Mouse (Mus musculus) left cerebral cortex, adult 18-20 months (tissue): Measurements from ENCODE around the gene Plin4. TPM values are rescaled to one million over a fixed set of nuclear protein-coding genes. Genes with fewer than 3 reads are reported as not detected.
A peak's percentile ranks its signal among the peaks of the same experiment; 100 is the strongest.

Source experiments
- DNase-seq, 2 experiments: peaks; one replicate each; pipeline ENCODE4 v3.0.0; 2021 to 2022; ENCODE audit warnings: low spot score in 2 of 2, mixed read lengths in 1 of 2
- long read RNA-seq, 2 experiments: library from polyadenylated mRNA; stranded (forward); transcript quantifications; one replicate each; pipeline ENCODE4 v2.0.0; 2021
- total RNA-seq, 2 experiments: library from RNA; stranded (reverse); gene quantifications; 2 replicates each; pipeline ENCODE4 v1.2.3; 2021

Gene Plin4
- 1 to 10 TPM; 2.6 to 3.4 TPM for total RNA-seq
- long read RNA-seq, experiment 1, partial matches to known transcripts = 1 of 1 reads
- long read RNA-seq, experiment 1, other reads (novel, unspliced or antisense) = 0 of 1 reads
- long read RNA-seq, experiment 2 = 0 reads

DNA sequence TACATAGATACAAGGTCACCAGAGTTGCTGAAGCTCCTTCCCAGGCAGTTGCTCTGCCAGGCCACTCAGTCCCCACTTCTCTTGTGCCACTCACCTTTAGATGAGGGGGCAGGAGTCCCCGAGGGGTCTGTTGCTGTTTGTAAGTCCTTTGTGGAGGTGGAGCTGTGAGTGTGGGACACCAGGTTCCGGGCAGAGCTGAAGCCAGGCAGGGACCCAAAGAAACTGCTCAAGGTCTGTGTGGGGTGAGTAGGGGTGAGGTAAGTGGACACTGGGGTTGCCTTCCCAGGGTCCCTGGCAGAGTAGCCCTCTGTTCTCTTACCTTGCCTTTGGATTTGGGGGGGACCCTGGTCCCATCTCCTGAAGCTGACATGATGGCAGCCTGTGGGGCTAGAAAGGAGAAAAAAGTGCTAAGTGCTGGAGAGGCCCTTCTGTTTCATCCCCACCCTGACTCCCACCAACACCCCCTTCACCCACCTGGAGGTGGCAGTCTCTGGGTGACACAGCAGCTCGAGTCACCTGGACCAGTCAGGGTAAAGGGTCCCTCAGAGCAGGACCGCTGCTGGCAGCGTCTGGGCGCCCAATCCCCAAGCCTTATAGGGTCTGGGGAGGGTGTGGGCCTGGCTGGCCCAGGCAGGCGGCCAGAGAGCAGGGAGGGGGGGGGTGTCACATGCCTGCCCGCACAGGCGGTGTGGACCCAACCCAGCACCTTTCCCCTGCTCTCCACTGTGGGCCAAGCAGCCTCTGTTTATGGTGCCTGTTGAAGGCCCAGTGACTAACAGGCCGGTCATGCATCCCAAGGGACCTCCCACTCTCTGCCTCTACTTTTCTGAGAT, at the start of gene Plin4:
Gene Plin4 (minus strand): TSS at position 585 of the 833 bp plus-strand sequence.
- no peak for DNase-seq

DNA sequence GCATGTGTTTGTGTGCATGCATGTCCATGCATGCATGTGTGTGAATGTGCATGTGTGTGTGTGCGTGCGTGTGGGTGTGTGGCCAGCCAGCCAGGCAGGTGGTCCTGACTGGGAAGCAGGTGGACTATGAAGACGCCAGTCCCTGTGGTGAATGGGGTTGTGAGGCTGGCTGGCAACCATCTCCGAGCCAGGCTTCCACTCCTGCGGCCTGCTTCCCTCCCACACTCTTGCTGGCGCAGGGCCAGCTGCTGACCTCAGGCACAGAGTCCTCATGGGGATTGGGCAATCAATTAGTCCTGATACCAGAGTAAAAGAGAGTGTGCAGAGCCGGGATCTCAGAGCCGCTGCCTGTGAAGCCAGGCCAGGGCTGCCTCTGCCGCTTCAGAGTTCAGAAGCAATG, 44.0 kb upstream of the Plin4 start:
- no peak for DNase-seq

DNA sequence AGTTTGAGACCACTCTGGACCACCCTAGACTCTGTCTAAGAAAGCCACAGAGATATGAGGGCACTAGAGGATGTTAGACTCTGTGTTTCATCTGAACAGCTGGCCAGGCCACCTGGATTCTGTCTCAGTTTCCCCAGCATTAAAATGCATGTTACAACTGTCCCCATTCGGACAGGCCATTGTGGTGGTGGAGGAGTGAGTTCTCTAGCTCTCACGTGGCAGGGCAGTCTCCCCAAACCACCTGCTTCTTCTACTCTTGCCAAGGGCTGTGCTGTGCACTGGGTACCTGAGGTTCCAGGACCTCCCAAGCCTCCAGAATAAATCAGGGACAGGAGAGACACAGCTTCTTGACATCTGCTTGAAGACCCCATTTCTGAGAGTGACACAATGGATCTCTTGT, 40.3 kb upstream of the Plin4 start:
- no peak for DNase-seq

DNA sequence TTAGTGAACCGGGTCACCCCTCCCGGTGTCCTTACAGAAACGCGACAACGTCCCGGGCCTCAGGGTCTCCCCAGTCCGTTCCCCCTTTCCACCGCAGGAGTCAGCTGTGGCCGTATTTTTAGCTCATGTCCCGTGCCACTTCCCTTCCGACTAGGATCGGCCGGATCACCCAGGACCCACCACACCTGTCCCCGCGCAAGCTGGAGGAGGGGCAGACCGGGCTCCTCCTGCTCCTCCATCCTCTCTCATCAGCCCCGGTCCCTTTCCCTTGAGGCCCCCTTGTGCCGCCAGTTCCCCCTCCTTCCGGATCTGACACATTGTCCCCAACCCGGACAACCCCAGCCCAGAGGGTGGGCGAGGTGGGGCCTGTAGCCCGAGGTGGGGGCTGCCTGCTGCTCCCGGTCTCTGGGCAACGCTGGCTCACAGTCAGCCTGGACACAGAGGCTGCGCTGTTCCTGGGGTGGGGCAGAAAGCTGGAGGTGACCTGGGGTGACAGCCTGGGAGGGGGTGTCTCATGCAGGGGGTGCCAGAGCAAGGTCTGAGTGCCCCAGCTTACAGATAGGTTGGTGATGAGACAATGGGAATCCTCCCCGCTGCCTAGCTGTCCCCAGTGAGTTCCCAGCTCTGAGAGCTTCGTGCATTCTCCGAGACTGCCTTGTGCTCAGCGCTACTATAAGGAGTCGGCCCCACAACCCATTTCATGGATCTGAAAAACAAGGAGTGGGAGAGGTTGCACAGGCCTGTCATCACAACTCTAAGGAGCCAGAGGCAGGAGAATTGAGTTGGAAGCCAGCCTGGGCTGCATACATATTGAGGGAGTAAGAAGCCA, 39.4 kb upstream of the Plin4 start:
- no peak for DNase-seq

DNA sequence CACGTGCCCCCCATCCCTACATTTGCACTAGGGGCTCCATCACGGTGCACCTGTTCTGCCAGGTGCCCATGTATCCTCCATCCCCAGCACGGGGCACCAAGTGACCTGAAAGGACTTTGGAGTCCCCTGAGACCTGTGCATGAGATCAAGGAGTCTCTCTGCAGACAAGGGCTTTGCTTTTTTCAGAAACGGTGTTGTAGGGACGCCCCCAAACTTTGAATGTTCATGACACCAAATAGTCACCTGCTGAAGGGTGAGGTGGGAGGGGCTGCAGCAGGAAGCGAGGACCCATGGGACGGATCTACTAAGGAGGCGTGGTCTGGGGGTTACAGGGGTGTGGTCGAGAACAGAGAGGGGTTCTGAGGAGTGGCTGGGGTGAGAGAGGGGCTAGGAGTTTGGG, 38.7 kb upstream of the Plin4 start:
- no peak for DNase-seq

DNA sequence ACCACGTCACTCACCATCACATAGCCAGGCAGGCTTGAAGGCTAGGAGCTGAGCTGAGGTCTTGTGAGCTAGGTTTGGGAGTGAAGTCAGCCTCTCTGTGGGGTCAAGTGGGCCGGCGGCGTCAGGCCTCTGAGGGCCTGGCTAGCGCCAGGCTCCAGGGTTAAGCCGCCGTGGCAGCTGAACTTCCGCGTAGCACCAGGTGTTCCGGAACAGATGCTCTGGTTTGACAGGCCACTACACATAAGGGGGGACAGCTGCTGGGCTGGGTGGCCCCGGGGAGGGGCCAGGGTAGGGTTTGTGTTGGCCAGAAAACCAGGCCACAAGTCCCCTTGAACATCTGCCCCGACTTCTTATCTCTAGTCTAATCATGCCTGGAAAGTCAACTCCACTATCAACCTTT, 37.8 kb upstream of the Plin4 start:
- DNase-seq = no peak

DNA sequence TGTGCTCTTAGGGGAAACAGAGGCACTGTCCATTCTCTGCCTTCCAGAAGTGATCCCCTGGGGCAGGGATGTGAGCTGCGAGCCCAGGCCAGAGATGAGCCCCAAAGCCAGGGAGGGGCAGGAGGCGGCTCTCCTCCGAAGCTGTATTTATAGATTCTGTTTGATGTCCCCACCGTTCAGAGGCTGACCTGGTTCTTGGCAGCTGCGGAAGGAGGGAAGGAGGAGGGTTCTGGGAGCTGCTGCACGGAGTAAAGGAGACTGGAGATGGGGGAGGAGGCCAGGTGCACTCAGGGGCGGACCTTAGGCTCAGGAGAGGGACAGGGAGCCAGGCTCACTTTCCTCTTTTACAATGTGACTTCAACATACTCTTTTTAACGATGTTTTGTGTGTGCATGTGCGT, 36.5 kb upstream of the Plin4 start:
- no peak for DNase-seq

DNA sequence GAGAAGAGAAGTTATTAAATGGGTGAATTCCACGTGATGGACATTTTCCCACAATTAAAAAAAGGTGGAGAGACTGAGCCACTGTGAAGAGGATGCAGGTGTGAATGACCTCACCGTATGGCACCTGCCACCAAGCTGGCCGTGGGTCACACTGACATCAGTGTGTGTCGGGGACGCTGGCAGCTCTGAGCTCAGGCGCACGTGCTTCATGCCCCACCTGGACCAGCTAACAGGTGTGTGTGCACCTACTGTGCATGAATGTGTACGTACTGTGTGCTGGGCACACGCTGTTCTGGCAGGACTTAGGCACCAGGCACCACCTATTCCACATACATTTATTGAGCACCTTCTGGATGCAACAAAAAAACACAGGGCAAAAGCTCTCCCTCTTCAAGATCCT, 34.9 kb upstream of the Plin4 start:
- no peak for DNase-seq

DNA sequence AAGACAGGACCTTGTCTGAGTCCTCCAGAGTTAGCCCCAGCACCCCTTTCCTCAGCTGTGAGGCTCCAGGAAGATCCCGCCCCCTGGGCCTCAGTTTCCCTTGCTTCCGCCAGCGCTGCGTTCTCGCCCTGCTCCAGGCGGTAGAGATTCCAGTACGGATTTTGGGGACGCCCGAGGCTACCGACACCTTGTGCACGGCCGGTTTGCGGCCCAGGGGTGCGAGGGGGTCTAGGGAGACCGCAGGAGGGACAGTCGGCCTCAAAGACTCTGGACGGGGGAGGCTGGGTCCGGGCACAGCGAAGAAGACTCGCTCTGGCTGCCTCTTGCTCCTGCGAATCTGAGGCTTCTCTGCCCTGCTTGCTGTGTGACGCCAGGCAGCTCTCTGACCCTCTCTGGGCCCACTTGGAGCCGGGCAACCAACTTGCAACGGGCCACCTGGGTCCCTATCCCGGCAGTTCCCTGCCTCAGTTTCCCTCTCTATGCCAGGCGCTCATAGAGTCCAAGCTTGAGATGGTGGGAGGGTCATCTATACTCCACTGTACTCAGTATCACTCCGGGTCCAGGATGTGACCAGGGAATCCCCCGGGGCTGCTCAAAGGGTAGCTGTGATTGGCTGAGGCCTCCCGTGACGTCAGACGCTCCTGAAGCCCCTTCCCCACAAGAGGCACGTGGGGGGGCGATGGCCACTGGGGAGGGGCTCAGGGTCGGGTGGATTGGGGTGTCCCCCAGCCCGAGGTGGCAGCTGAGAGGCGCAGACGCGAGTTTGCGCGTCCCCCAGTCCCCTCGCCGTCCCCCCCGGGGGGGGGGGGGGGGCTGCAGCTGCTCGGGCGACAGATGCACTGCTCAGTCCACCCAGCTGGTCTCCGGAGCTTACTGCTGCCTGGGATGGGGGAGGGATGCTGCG, 32.4 kb upstream of the Plin4 start:
- DNase-seq = peak; percentile 73 to 77

DNA sequence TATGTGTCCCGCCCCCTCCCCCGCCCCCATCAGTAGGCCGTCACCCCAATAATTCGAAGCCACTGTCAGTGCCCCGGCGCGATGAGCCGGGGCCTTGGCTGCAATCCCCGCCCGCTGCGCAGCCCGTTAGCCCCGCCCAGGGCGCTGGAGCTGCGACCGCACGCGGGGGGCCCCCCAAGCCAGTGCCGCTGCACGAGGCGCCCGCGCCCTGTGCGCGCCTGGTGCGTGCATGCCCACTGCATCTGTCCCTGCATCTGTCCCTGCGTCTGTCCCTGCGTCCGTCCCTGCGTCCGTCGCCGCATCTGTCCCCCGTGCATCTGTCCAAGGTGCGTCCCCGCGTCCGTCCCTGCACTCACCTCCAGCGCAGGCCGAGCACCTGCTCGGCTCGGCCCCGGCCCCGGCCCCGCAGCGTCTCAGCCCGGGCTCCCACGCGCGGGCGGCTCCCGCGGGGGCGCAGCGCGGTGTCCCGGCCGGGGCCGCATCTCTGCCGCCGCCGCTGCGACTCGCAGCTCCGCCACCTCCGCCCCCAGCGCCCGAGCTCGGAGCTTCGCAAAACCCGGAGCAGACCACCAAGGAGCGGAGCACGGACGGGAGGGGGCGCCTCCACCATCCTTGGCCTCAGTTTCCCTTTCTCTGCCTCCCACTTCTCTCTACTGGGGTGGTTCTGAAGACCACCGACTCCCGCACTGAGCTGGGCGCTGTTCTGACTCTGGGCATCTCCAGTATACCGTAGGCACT, 30.4 kb upstream of the Plin4 start, which contains the start of gene Sema6b:
Gene Sema6b (minus strand): TSS at position 486 of the 738 bp plus-strand sequence.
- peak; percentile 88 to 91 for DNase-seq

DNA sequence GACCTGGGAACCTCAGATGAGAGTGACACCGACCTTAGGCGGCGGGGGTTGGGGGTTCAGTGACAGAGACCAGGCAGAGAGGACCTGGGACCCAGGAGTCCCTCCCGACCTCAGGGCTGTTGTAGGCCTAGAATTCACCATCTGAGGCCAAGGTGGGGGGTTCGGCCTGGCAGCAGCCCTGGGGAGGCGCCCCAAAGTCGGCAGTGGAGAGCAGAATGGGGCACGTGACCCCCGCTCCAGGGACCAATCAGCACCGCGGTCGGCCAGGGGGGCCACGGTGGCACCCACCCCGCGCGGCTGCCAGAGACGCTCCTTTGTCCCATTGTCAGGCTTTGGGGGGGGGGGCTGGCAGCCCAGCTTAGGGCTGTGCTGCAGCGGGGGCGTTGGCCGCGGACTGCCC, 29.8 kb upstream of the Plin4 start:
- no peak for DNase-seq

DNA sequence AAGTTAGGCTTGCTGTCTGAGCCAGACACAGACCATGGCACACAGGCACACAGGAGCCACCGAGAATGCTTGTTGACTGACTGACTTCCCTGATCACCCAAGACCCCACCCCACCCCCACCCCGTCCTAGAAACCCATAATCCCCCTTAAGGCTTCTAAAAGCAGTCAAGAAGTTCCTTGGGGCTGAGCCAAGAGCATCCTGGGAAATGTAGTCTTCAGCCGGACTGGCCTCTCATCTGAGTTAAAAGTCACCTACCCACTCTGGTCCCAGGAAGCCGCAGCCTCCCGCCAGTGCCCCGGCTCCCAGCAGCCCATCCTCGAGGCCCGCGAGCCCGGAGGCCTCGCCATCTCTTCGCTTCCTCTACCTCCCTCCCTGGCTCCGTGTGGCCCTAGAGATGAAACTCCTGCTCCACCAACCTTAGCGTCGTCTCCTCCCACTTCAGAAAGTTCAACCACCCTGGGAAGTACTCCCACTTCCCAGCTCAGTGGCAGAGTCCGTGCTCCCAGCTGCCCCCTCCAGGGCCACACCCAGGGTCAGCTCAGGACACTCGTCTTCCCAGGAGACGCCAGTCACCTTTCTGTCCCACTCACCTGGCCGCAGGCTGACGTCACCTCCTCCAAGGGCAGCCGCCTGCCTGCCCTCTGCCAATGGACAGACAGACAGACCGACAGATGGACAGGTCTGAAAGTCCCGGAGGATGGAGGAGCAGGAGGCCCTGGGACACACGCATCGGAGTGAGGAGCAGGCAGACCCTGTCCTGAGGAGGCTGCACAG, 28.4 kb upstream of the Plin4 start:
- no peak for DNase-seq

DNA sequence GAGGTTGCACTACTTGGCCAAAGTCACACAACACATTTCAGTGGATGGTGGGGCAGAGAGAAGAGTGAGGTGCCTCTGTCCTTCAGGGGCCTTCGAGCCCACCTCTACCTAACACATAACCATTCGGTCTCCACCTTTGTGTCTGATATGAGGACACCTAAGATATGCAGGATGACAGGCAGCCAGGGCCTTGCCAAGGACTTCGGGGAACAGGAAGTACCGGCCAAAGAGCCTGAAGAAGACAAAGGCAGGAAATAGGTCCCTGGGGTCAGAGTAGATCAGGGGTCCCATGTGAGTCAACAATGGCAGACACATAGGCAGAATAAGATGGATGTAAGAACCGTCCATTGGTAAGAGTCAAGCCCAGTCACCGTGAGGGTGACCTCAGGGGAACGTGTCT, 27.0 kb upstream of the Plin4 start:
- DNase-seq = no peak

DNA sequence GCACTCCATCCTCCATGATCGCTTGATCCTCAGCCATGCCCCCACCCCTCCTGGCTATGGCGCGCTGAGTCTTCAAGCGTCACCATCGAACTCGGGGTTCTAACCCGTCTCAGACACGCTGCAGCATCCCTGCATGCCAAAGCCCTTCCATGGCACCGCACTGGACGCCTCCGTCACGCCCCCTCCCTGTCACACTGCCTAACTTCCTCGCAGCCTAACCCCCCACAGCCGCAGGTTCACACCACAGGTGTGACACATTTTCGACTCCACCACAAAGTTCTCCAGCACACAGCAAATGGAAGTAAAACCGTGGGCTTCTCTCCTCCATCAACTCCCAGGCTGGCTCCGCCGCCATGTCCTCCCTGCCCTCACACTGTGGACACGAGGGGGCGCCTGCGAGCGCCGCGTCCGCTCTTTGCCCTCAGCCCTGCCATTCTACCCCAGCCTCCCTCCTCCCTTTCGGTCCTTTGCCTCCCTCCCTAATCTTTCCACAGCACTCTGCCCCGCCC, 24.9 kb upstream of the Plin4 start:
- peak; percentile 65 to 73 for DNase-seq

DNA sequence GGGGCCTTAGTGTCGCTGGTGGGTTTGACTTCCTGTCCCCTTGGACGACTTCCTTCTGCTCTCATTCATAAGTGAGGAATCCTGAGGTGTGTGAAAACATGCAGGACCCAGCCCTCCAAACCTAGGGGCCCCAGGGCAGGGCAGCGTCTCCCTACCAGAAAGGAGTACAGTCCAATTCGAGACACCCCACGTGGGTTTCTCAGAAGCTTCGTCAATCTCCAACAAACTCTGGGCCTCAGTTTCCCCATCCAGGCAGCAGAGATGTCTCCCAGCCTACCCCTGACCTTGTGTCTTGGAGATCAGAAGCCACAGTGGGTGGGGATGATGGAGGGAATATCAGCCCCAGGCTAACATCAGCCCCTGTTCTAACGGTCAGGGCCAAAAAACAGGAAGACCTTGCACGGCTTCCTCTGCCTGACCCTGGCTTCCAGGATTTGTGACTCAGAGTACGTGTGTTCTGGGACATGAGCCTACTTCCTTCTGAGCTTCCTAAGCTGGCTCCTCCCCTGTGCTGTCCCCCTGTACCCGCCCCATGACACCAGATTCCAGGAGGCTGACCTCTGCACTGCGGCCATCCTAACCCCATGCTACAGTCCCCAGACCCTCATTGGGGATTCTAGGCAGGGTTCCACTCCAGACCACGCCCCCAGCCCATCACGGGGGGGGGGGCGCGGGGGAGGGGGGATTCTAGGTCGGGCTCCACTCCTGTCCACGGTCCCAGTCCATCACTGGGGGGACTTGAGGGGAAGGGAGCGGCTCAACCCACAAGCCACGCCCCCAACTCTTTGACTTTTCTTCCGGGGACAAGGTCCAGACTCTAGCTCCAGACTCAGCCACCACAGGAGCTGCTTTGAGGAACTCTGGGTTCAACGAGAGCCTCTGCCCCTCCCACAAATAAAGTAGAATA, 24.1 kb upstream of the Plin4 start:
- DNase-seq = no peak

DNA sequence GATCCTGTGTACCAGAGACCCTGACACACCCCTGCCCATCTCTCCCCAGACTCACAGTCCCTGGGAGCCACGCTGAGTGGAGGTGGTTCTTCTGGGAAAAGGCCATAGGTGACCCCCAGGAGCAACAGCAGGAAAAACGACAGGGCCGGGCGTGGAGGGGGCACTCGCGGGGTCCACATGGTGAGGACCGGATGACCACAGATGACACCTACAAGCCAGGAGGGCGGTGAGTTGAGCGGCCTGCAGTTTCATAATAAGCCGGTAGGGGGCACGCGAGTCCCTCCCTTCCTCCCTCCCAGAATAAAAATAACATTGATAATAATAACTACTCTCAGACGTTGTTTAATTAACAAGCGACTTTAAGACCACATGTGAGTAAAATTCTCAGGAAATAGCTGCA, 23.1 kb upstream of the Plin4 start:
- DNase-seq = peak in 1 of 2 experiments; percentile 63

DNA sequence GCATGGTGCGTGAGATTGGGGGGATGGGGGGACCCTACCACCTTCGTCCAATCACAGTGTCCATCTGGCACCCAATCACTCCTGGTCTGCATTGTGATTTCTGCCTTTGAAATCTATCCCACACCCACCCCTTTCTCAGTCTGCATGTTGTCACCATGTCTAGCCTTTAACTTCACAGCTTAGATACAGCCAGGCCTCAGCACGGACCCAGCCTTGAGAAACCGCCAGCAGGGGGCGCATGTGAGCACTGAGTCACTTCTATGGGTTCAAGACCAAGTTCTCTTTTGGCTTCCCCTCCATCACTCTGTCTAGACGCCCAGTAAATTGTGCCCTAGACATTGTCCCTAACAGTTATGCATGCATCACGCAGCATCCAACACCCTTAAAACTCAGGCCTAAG, 22.2 kb upstream of the Plin4 start:
- DNase-seq = peak; percentile 66 to 67

DNA sequence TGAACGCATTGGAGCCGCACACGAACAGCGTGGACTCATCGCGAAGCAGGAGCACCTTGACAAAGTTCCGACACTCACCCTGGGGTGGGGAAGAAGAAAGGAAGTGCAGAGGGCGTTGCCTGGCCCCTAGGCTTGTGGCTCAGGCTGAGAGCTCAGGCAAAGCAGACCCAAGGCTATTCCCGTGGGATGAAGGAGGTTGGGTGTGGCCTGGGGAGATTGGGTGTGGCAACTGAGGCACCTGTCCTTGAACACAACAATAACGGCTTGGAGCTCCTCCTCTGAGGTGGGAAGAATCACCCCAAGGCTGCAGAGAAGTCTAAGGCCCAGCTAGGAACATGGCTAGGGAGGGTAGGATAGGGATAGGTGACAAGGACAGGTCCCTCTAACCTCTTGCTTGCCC, 21.5 kb upstream of the Plin4 start:
- no peak for DNase-seq
